Mouse (Mus musculus) kidney, postnatal 0 days (tissue): Measurements from ENCODE around the gene Gm20605. TPM values are rescaled to one million over a fixed set of nuclear protein-coding genes. Genes with fewer than 3 reads are reported as not detected.

Experiments used
- ATAC-seq: fragments of 200-750 bp; cut with Nextera tagmentation; replicated peaks from 2 replicates; pipeline ENCODE4 v1.8.0; 2017; ENCODE audit warnings: low read depth, moderate number of reproducible peaks, moderate TSS enrichment, moderate library complexity; ENCODE audit not compliant: low FRiP score
- DNase-seq: peaks from one replicate; pipeline ENCODE4 v3.0.0-alpha.2; 2016; ENCODE audit warnings: low spot score
- H3K27ac ChIP-seq: fragments of 300-500 bp; sonication (generic); 2 replicates; pipeline ENCODE4 v1.5.1; 2014; ENCODE audit warnings: mild to moderate bottlenecking
- H3K27me3 ChIP-seq: fragments of 300-500 bp; sonication (generic); 2 replicates; pipeline ENCODE4 v1.6.1; 2014; ENCODE audit warnings: low read length, mixed read lengths; ENCODE audit not compliant: insufficient read depth
- H3K36me3 ChIP-seq: fragments of 300-500 bp; sonication (generic); 2 replicates; pipeline ENCODE4 v1.6.1; 2014; ENCODE audit warnings: low read length, mixed read lengths; ENCODE audit not compliant: insufficient read depth
- H3K4me1 ChIP-seq: fragments of 300-500 bp; sonication (generic); replicated peaks from 2 replicates; pipeline ENCODE4 v1.6.1; 2014; ENCODE audit warnings: antibody characterized with exemption, low read length, mixed read lengths; ENCODE audit not compliant: insufficient read depth
- H3K4me2 ChIP-seq: fragments of 300-500 bp; sonication (generic); 2 replicates; pipeline ENCODE4 v1.6.1; 2014; ENCODE audit warnings: mild to moderate bottlenecking, low read length, moderate library complexity, mixed read lengths
- H3K4me3 ChIP-seq: fragments of 300-500 bp; sonication (generic); replicated peaks from 2 replicates; pipeline ENCODE4 v1.5.1; 2014; ENCODE audit warnings: low read depth, low read length
- H3K9ac ChIP-seq: fragments of 300-500 bp; sonication (generic); 2 replicates; pipeline ENCODE4 v1.6.1; 2014; ENCODE audit warnings: low read depth, low read length
- H3K9me3 ChIP-seq: fragments of 300-500 bp; sonication (generic); replicated peaks from 2 replicates; pipeline ENCODE4 v1.6.1; 2016; ENCODE audit warnings: low read length, inconsistent platforms, mixed read lengths
- CTCF ChIP-seq: IDR thresholded peaks from 2 replicates; pipeline ENCODE4 v1.5.1; 2016; ENCODE audit warnings: antibody characterized with exemption, low read depth, mild to moderate bottlenecking, moderate library complexity
- WGBS: fragments of 180-500 bp; shearing (Covaris S2); extraction: QIAGEN DNeasy Blood & Tissue Kit; methylation state at CpG from one replicate; pipeline ENCODE4 v1.1.7; 2014; 5-methylcytosine and 5-hydroxymethylcytosine counted together
- polyA plus RNA-seq: library from polyadenylated mRNA; unstranded; fragments of >200 nt; fragmentation: Nextera tagmentation; extraction: Ambion mirVana; gene quantifications from 2 replicates; pipeline ENCODE4 v1.2.1, GENCODE M21; 2015

Gm20605 gene
- polyA plus RNA-seq, 1 experiment from 2014 or later, result 5.3 TPM

DNA sequence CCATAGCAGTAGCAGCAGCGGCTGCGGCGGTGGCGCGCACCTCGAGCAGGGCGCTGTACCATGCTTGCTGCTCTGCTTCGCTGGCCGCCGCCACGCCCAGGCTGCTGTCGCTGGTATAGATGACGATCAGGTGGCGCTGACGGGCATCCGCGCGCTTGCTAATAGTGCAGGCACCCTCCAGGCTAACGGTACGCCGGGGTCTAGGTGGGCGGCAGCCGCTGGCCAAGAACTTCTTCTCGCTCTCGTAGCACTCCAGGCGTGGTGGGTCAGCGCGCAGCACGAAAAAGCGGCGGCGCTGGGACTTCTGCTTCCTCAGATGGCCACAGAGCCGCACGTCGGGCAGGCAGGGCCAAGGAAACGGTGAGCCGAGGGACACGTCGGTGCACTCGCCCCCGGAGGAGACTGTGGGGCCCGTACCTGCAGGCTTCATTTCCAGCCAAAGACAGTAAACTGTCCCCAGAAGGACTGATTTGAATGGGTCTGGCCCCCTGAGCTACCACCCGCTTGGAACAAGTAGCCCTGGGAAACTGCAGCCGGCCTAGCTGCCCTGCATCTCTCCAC, 16.2 kb downstream of the Gm20605 start:
- no peak overlapping the region for H3K27ac ChIP-seq
- DNase-seq, result no peak
- WGBS, result 2% methylated on average over 44 of the region's 44 CpGs

DNA sequence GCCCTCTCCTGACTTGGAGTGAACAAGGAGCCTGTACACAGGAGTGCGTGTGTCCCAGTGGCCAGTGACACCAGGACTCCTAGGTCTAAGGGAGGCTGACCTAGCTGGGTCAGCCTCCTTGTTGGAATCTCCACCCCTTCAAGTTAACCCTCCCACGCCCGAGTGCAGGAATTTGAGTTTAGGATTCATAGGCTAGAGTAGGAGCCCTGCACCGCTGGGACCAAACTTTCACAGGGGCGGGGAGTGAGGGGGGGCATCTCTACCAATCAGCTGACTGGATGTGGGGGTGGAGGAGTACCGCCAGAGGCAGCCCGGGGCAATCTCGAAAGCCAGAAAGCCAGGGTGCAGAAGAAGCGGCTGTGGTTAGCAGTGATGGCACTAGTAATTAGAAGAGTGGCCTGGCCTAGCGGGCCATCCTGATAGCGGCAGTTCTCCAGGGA, 16.7 kb downstream of the Gm20605 start, which contains the start of gene Irs3:
Gene Irs3 (minus strand): TSS at position 63 of the 440 bp plus-strand sequence.
- no peaks in the 10 kb centered on the region for H3K9me3 ChIP-seq
- peak within 1 kb of the TSS; percentile 59 for H3K4me2 ChIP-seq
- DNase-seq (peak; percentile 37), ATAC-seq (no peak)
- H3K27ac ChIP-seq, result no peak within 1 kb of the TSS
- no peak for TF ChIP-seq CTCF
- 0 out of 2 replicates have a peak within 1 kb of the TSS, but pooled peaks have one; percentile 27 for H3K9ac ChIP-seq
- no peaks in the 10 kb centered on the region for H3K27me3 ChIP-seq
- H3K4me3 ChIP-seq, result peak within 1 kb of the TSS; percentile 21; the same call in 1 of the 2 replicates
- peaks cover 29% of the 10 kb centered on the region; the same call in 1 of the 2 replicates for H3K4me1 ChIP-seq
- 25% methylated on average over 11 of the region's 11 CpGs for WGBS
- peaks cover 13% of the 10 kb centered on the region; the same call in 1 of the 2 replicates for H3K36me3 ChIP-seq

More for the DNA sequence above, 16.2 kb downstream of the Gm20605 start:
- Histone ChIP-seq H3K4me3 (peak overlapping the region; percentile 21; the same call in 1 of the 2 replicates), H3K4me2 (peak overlapping the region; percentile 59), H3K4me1 (peaks cover 28% of the 10 kb centered on the region; the same call in 1 of the 2 replicates), H3K9ac (0 out of 2 replicates have a peak overlapping the region, but pooled peaks have one; percentile 27), H3K27me3 (no peaks in the 10 kb centered on the region), H3K9me3 (no peaks in the 10 kb centered on the region), H3K36me3 (peaks cover 18% of the 10 kb centered on the region; the same call in 1 of the 2 replicates)
- no peak for TF ChIP-seq CTCF
- ATAC-seq, result no peak

- 21% methylated on average over 9 of the region's 9 CpGs for WGBS
- TF ChIP-seq CTCF, result no peak
- H3K9ac ChIP-seq, result no peak overlapping the region
- no peaks in the 10 kb centered on the region for H3K27me3 ChIP-seq
- H3K9me3 ChIP-seq, result no peaks in the 10 kb centered on the region
- no peak overlapping the region for H3K27ac ChIP-seq
- no peak for ATAC-seq
- no peak overlapping the region for H3K4me2 ChIP-seq
- no peaks in the 10 kb centered on the region for H3K36me3 ChIP-seq
- H3K4me3 ChIP-seq, result no peak overlapping the region
- no peak for DNase-seq
- peaks cover 29% of the 10 kb centered on the region; the same call in 1 of the 2 replicates for H3K4me1 ChIP-seq
Measured at GRCm38 (mm10) chr5:137647827-137648601, 19.0 kb downstream of the Gm20605 start.

DNA sequence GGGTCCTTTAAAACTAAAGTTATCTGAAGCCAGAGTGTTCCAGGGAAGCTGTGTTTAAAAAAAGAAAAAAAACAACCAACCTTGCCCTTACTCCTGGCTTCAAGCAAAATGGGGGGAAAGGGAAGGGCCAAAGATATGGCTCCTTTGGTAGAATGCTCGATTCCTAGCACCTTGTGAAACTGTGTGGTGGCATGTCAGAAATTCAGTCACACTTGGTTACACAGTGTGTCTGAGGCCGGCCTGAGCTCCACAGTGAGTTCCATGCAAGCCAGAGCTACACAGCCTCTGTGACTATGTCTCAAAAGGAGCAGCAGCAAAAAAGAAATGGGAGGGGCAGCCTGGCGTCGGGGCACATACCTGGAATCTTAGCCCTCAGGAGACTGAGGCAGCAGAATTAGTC, 20.3 kb downstream of the Gm20605 start:
- H3K36me3 ChIP-seq, result no peaks in the 10 kb centered on the region
- peak overlapping the region; percentile 10 for H3K27ac ChIP-seq
- H3K9ac ChIP-seq, result no peak overlapping the region
- 17% methylated on average over 4 of the region's 4 CpGs for WGBS
- no peak overlapping the region for H3K4me3 ChIP-seq
- H3K4me1 ChIP-seq, result peaks cover 29% of the 10 kb centered on the region; the same call in 1 of the 2 replicates
- DNase-seq, result no peak
- no peaks in the 10 kb centered on the region for H3K27me3 ChIP-seq
- no peak for TF ChIP-seq CTCF
- H3K4me2 ChIP-seq, result no peak overlapping the region; the same call in 1 of the 2 replicates
- no peaks in the 10 kb centered on the region for H3K9me3 ChIP-seq
- ATAC-seq, result no peak

DNA sequence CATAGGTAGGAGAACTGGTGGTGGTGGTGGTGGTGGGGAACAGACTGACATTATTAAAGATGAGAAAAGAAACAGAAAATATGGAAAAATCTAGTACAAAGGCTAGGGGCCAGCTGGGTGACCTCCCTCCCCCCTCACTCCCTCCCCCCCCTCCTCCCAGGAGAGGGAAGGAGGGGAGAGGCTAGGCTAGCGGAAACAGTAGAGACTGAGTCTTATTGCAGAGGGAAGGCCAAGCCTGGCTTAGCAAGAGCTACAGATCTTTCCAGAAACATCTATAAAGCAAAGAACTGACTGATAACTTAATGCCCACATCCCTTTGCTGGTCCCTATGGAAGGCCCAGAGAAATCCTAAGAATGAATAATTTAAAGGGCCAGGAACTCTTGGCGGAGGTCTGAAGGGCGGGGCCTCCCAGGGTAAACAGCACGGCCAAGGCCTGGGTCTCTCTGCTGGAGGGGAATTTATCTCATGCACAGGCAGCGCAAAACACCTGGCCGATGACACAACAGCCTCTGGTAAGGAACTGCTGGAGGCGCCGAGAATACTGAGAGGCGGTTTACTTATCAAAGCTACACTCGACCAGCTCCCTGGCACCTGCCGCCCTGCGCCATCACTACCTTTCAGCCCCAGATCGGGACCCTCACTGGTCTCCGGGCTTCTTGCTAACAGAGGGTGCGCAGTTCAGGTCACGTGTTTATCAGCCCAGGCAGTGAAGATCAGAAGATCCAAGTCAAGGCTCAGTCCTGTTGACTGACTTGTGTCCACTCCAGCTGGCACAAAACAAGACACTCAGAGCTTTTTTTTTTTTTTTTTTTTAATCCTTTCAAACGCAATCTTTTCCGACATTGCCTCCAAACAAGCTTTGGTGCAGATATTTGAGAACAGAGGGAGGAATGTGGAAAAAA, 20.9 kb downstream of the Gm20605 start:
- peaks cover 27% of the 10 kb centered on the region; the same call in 1 of the 2 replicates for H3K4me1 ChIP-seq
- no peak overlapping the region for H3K4me3 ChIP-seq
- DNase-seq (peak; percentile 52), ATAC-seq (no peak)
- H3K9me3 ChIP-seq, result no peaks in the 10 kb centered on the region
- H3K4me2 ChIP-seq, result no peak overlapping the region; the same call in 1 of the 2 replicates
- TF ChIP-seq CTCF, result no peak
- no peaks in the 10 kb centered on the region for H3K27me3 ChIP-seq
- 0 out of 2 replicates have a peak overlapping the region, but pooled peaks have one; percentile 10 for H3K9ac ChIP-seq
- peak overlapping the region; percentile 10 for H3K27ac ChIP-seq
- no peaks in the 10 kb centered on the region for H3K36me3 ChIP-seq
- 15% methylated on average over 18 of the region's 18 CpGs for WGBS

DNA sequence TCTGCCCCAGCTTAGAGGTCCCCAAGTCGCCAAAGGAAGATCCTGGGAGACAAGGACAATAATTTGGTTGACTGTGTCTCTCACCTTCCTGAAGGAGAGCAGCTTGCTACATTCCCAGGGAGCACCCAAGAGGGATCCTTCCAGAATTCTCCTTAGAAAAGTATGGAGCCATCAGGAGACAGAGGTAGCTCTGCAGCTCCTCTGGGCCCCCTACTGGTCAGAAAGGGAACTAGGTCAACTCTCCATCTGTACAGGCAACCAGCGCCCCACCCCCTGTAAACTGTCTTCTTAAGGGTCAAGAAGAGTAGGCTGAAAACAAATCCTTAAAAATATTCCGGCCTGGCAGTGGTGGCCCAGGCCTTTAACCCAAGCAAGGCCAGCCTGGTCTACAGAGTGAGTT, 23.5 kb downstream of the Gm20605 start:
- Histone ChIP-seq H3K4me1 (peaks cover 19% of the 10 kb centered on the region), H3K27ac (no peak overlapping the region), H3K36me3 (0 out of 2 replicates have a peak, but pooled peaks cover 3% of the 10 kb centered on the region), H3K4me2 (no peak overlapping the region), H3K27me3 (no peaks in the 10 kb centered on the region), H3K4me3 (no peak overlapping the region), H3K9ac (no peak overlapping the region), H3K9me3 (no peaks in the 10 kb centered on the region)
- ATAC-seq, result peak; percentile 27; the same call in 1 of the 2 replicates
- 14% methylated on average over 3 of the region's 3 CpGs for WGBS
- peak; percentile 85 for TF ChIP-seq CTCF
- DNase-seq, result peak; percentile 90
